In genomic region chr6:52118903-52119635, GRCm38 (mm10) we compare ENCODE assay signal across 12 mouse cellular contexts. TPM values are rescaled to one million over a fixed set of nuclear protein-coding genes. Genes with fewer than 3 reads are reported as not detected.
A peak's percentile ranks its signal among the peaks of the same experiment; 100 is the strongest.
DNase-seq lines count a peak whose midpoint lies in the region; ATAC-seq and TF ChIP-seq lines count a peak whose summit lies in the region.
"Had no signal": no experiment of that assay in that cellular context is flagged by ENCODE, and none has a peak within 500 bp of the region (broad histone marks: within the 10 kb centered on the region; RNA-seq: fewer than 3 reads in every experiment).

No protein-coding gene starts in this region.

- no peaks in the 10 kb centered on the region for H3K36me3 ChIP-seq in kidney, adult 2 months (ENCODE audit: control insufficient read depth, insufficient read depth, low read length)
- H3K36me3 ChIP-seq in hindbrain, embryonic 10.5 days: no peaks in the 10 kb centered on the region
- H3K36me3 ChIP-seq in midbrain, embryonic 12.5 days: no peaks in the 10 kb centered on the region

- peak; percentile 79 for ATAC-seq in midbrain, embryonic 12.5 days (ENCODE audit: low FRiP score, low read depth)
- ATAC-seq: Patski had no signal

- H3K4me2 ChIP-seq in midbrain, embryonic 12.5 days (replicated peaks): no peak overlapping the region

- WGBS in kidney, adult 2 months: 37% methylated on average over 6 of the region's 6 CpGs
- WGBS in hindbrain, embryonic 10.5 days: 39% methylated on average over 6 of the region's 6 CpGs
- WGBS in midbrain, embryonic 12.5 days: 22% methylated on average over 6 of the region's 6 CpGs

- TF ChIP-seq CTCF in kidney, adult 2 months (conservative IDR thresholded peaks at IDR 0.05; ENCODE audit: insufficient read depth, insufficient read length, low read depth, low read length): no peak
- TF ChIP-seq CTCF in brain, embryonic 14.5 days (IDR thresholded peaks at IDR 0.05; ENCODE audit: borderline replicate concordance, extremely low read depth, insufficient read depth, insufficient read length): no peak

- H3K9me3 ChIP-seq in hindbrain, embryonic 10.5 days: no peaks in the 10 kb centered on the region
- H3K9me3 ChIP-seq in midbrain, embryonic 12.5 days: no peaks in the 10 kb centered on the region

- H3K9ac ChIP-seq in midbrain, embryonic 12.5 days (replicated peaks): no peak overlapping the region

- no peak overlapping the region for H3K4me3 ChIP-seq in kidney, adult 2 months (ENCODE audit: insufficient read depth, low read depth, low read length)
- no peak overlapping the region for H3K4me3 ChIP-seq in hindbrain, embryonic 10.5 days
- H3K4me3 ChIP-seq in midbrain, embryonic 12.5 days: no peak overlapping the region
- H3K4me3 ChIP-seq: erythroblast, embryonic 14.5 days had no signal

- 0 out of 2 replicates have a peak, but pooled peaks cover 4% of the 10 kb centered on the region for H3K4me1 ChIP-seq in kidney, adult 2 months (ENCODE audit: control insufficient read depth, insufficient read depth, low read length)
- peaks cover 36% of the 10 kb centered on the region for H3K4me1 ChIP-seq in hindbrain, embryonic 10.5 days (replicated peaks)
- peaks cover 16% of the 10 kb centered on the region for H3K4me1 ChIP-seq in midbrain, embryonic 12.5 days

- no peaks in the 10 kb centered on the region for H3K27me3 ChIP-seq in kidney, adult 2 months (replicated peaks; ENCODE audit: control insufficient read depth, insufficient read depth, low read length)
- peaks cover 18% of the 10 kb centered on the region for H3K27me3 ChIP-seq in hindbrain, embryonic 10.5 days (ENCODE audit: insufficient read depth, poor library complexity, severe bottlenecking)
- H3K27me3 ChIP-seq in midbrain, embryonic 12.5 days: peaks cover 13% of the 10 kb centered on the region; the same call in 1 of the 2 replicates
- H3K27me3 ChIP-seq: Patski had no signal

- no peak overlapping the region for H3K27ac ChIP-seq in kidney, adult 2 months (ENCODE audit: insufficient read depth, low read depth, low read length)
- peak overlapping the region; percentile 59 for H3K27ac ChIP-seq in hindbrain, embryonic 10.5 days
- peak overlapping the region; percentile 64 for H3K27ac ChIP-seq in midbrain, embryonic 12.5 days (replicated peaks)

- no peak for TF ChIP-seq POLR2A in kidney, adult 2 months (IDR thresholded peaks at IDR 0.05; ENCODE audit: low read depth, low read length)
- TF ChIP-seq POLR2A in brain, embryonic 14.5 days (IDR thresholded peaks at IDR 0.05; ENCODE audit: borderline replicate concordance, extremely low read depth, insufficient read depth, insufficient read length, poor library complexity, severe bottlenecking): no peak

- peak; percentile 39 for DNase-seq in kidney, postnatal 14 days
- DNase-seq in kidney, adult 2 months: no peak
- DNase-seq in brain, embryonic 14.5 days (ENCODE audit: low read depth): peak; percentile 94
- DNase-seq in hindbrain, embryonic 10.5 days (ENCODE audit: low spot score): no peak
- no peak for DNase-seq in adrenal gland, adult 8-10 months
- no peak for DNase-seq in cerebellum, postnatal 4 days (ENCODE audit: low spot score in 2 of 2)
- DNase-seq in adrenal gland, postnatal 36 days: no peak
- DNase-seq: heart, postnatal 36 days had no signal

RNA-seq across cellular contexts. Expression of gene Hoxa1, which starts 39.0 kb away (rescaled TPM):
- 1.2 and 1.3 TPM in 2 replicates for polyA plus RNA-seq in kidney, adult 2 months (2012; rRNA removed)
- 0.39 and 1.2 TPM in 2 replicates for polyA plus RNA-seq in brain, embryonic 14.5 days (2012; rRNA removed)
- 0.77 and 1.4 TPM in 2 replicates for polyA plus RNA-seq in hindbrain, embryonic 10.5 days (2016; fragmentation: Nextera tagmentation; extraction: Ambion mirVana)
- 0.48 and 0.83 TPM in 2 replicates for polyA plus RNA-seq in midbrain, embryonic 12.5 days (2016; fragmentation: Nextera tagmentation; extraction: Ambion mirVana)
- 1 to 10 TPM in 1 of 4 experiments, under 1 TPM in 3; 0.23 to 1.1 (median 0.83) TPM for total RNA-seq in adrenal gland, adult 8-10 months (2022)
- under 1 TPM; 0.23 to 0.70 TPM for total RNA-seq in adrenal gland, postnatal 36 days (2021)
- total RNA-seq: liver, adult 2 months had no signal
- polyA plus RNA-seq: erythroblast, embryonic 14.5 days had no signal

RNA-seq across cellular contexts. Expression of gene Hoxa2, which starts 45.6 kb away (rescaled TPM):
- 1.3 and 1.6 TPM in 2 replicates for polyA plus RNA-seq in kidney, adult 2 months (2012; rRNA removed)
- 3.2 and 14.2 TPM in 2 replicates for polyA plus RNA-seq in brain, embryonic 14.5 days (2012; rRNA removed)
- polyA plus RNA-seq in hindbrain, embryonic 10.5 days (2016; fragmentation: Nextera tagmentation; extraction: Ambion mirVana): 31.4 and 56.9 TPM in 2 replicates
- polyA plus RNA-seq in midbrain, embryonic 12.5 days (2016; fragmentation: Nextera tagmentation; extraction: Ambion mirVana): 0.13 TPM in 1 of 2 replicates, not detected in the other
- 1 to 10 TPM in 3 of 4 experiments, under 1 TPM in 1; 0.80 to 3.4 (median 2.6) TPM for total RNA-seq in adrenal gland, adult 8-10 months (2022)
- total RNA-seq in adrenal gland, postnatal 36 days (2021): 1 to 10 TPM; 1.7 to 1.9 TPM
- polyA plus RNA-seq: erythroblast, embryonic 14.5 days had no signal

RNA-seq across cellular contexts. Expression of gene 5730596B20Rik, which starts 58.2 kb away (rescaled TPM):
- polyA plus RNA-seq in kidney, adult 2 months (2012; rRNA removed): 0.19 and 0.22 TPM in 2 replicates
- polyA plus RNA-seq in brain, embryonic 14.5 days (2012; rRNA removed): 0.10 and 0.67 TPM in 2 replicates
- polyA plus RNA-seq in hindbrain, embryonic 10.5 days (2016; fragmentation: Nextera tagmentation; extraction: Ambion mirVana): 0.90 and 3.6 TPM in 2 replicates
- polyA plus RNA-seq in midbrain, embryonic 12.5 days (2016; fragmentation: Nextera tagmentation; extraction: Ambion mirVana): not detected in 2 replicates
- under 1 TPM; 0.17 to 0.77 (median 0.42) TPM for total RNA-seq in adrenal gland, adult 8-10 months (2022)
- total RNA-seq in adrenal gland, postnatal 36 days (2021): under 1 TPM; 0.10 to 0.40 TPM
- polyA plus RNA-seq: erythroblast, embryonic 14.5 days had no signal

Comparison
In these comparisons a context has a peak if more than half of its experiments do, and no peak if none do; other contexts are left out.
1. DNase-seq: peak in kidney, postnatal 14 days (single experiment) and brain, embryonic 14.5 days (single experiment); none in kidney, adult 2 months (single experiment), hindbrain, embryonic 10.5 days (single experiment), adrenal gland, adult 8-10 months (single experiment), cerebellum, postnatal 4 days (0 of 2) and adrenal gland, postnatal 36 days (0 of 2).